Mouse (Mus musculus): ENCODE data around the gene Chrna3. TPM values are rescaled to one million over a fixed set of nuclear protein-coding genes. Genes with fewer than 3 reads are reported as not detected.

Gene Chrna3
- total and polyA plus RNA-seq, 2 experiments from 2014 or later, result 12.1 to 15.8 TPM

- Histone ChIP-seq H3K9ac (replicated peaks; ENCODE audit: low read length, poor library complexity, severe bottlenecking) (no peak overlapping the region), H3K4me3 (ENCODE audit: low read depth, low read length) (no peak overlapping the region), H3K4me1 (ENCODE audit: insufficient read depth, low read length) (no peaks in the 10 kb centered on the region), H3K27ac (ENCODE audit: low read depth, low read length) (no peak overlapping the region), H3K36me3 (ENCODE audit: insufficient read depth, low read length) (no peaks in the 10 kb centered on the region), H3K9me3 (ENCODE audit: low read length) (no peaks in the 10 kb centered on the region), H3K27me3 (ENCODE audit: insufficient read depth, low read length) (no peaks in the 10 kb centered on the region), H3K4me2 (ENCODE audit: low read depth, low read length, poor library complexity, severe bottlenecking) (no peak overlapping the region)
- no peak for TF ChIP-seq CTCF (IDR thresholded peaks at IDR 0.05)
- DNase-seq (ENCODE audit: low spot score), result peak; percentile 40
- 81% methylated on average over 8 of the region's 8 CpGs for WGBS
- ATAC-seq (ENCODE audit: low FRiP score), result no peak
Observed at GRCm38 (mm10) chr9:55038948-55039347, 12.6 kb upstream of the Chrna3 start.

- H3K27ac ChIP-seq (ENCODE audit: low read depth, low read length), result no peak overlapping the region
- H3K27me3 ChIP-seq (ENCODE audit: insufficient read depth, low read length), result no peaks in the 10 kb centered on the region
- 21% methylated on average over 6 of the region's 6 CpGs for WGBS
- H3K9ac ChIP-seq (replicated peaks; ENCODE audit: low read length, poor library complexity, severe bottlenecking), result no peak overlapping the region
- H3K9me3 ChIP-seq (ENCODE audit: low read length), result no peaks in the 10 kb centered on the region
- peak; percentile 56 for ATAC-seq (ENCODE audit: low FRiP score)
- DNase-seq (ENCODE audit: low spot score), result no peak
- H3K4me2 ChIP-seq (ENCODE audit: low read depth, low read length, poor library complexity, severe bottlenecking), result no peak overlapping the region
- H3K36me3 ChIP-seq (ENCODE audit: insufficient read depth, low read length), result no peaks in the 10 kb centered on the region
- no peaks in the 10 kb centered on the region for H3K4me1 ChIP-seq (ENCODE audit: insufficient read depth, low read length)
- H3K4me3 ChIP-seq (ENCODE audit: low read depth, low read length), result no peak overlapping the region
- TF ChIP-seq CTCF (IDR thresholded peaks at IDR 0.05), result no peak
Observed at GRCm38 (mm10) chr9:55031435-55032167, 5.2 kb upstream of the Chrna3 start.

- Histone ChIP-seq H3K9ac (replicated peaks; ENCODE audit: low read length, poor library complexity, severe bottlenecking) (peak overlapping the region; percentile 66), H3K9me3 (ENCODE audit: low read length) (no peaks in the 10 kb centered on the region), H3K4me2 (ENCODE audit: low read depth, low read length, poor library complexity, severe bottlenecking) (peak overlapping the region; percentile 82), H3K27ac (ENCODE audit: low read depth, low read length) (peak overlapping the region; percentile 48; the same call in 1 of the 2 replicates), H3K27me3 (ENCODE audit: insufficient read depth, low read length) (peaks cover 9% of the 10 kb centered on the region; the same call in 1 of the 2 replicates), H3K4me1 (ENCODE audit: insufficient read depth, low read length) (no peaks in the 10 kb centered on the region), H3K36me3 (ENCODE audit: insufficient read depth, low read length) (no peaks in the 10 kb centered on the region), H3K4me3 (ENCODE audit: low read depth, low read length) (peak overlapping the region; percentile 53)
- peak; percentile 27 for DNase-seq (ENCODE audit: low spot score)
- 6% methylated on average over 38 of the region's 38 CpGs for WGBS
- no peak for TF ChIP-seq CTCF (IDR thresholded peaks at IDR 0.05)
- ATAC-seq (ENCODE audit: low FRiP score), result peak; percentile 52
Observed at GRCm38 (mm10) chr9:55025534-55026274, 658 bp downstream of the Chrna3 start.

- Histone ChIP-seq H3K9ac (replicated peaks; ENCODE audit: low read length, poor library complexity, severe bottlenecking) (no peak overlapping the region), H3K9me3 (ENCODE audit: low read length) (no peaks in the 10 kb centered on the region), H3K4me3 (ENCODE audit: low read depth, low read length) (no peak overlapping the region), H3K4me1 (ENCODE audit: insufficient read depth, low read length) (no peaks in the 10 kb centered on the region), H3K27ac (ENCODE audit: low read depth, low read length) (no peak overlapping the region), H3K4me2 (ENCODE audit: low read depth, low read length, poor library complexity, severe bottlenecking) (no peak overlapping the region), H3K36me3 (ENCODE audit: insufficient read depth, low read length) (no peaks in the 10 kb centered on the region), H3K27me3 (ENCODE audit: insufficient read depth, low read length) (peaks cover 9% of the 10 kb centered on the region; the same call in 1 of the 2 replicates)
- 43% methylated on average over 13 of the region's 13 CpGs for WGBS
- TF ChIP-seq CTCF (IDR thresholded peaks at IDR 0.05), result peak; percentile 93
- ATAC-seq (ENCODE audit: low FRiP score) (no peak), DNase-seq (ENCODE audit: low spot score) (peak; percentile 82)
Observed at GRCm38 (mm10) chr9:55023902-55024583, 2.3 kb downstream of the Chrna3 start.

- 83% methylated on average over 5 of the region's 5 CpGs for WGBS
- Histone ChIP-seq H3K36me3 (ENCODE audit: insufficient read depth, low read length) (no peaks in the 10 kb centered on the region), H3K27ac (ENCODE audit: low read depth, low read length) (no peak overlapping the region), H3K9me3 (ENCODE audit: low read length) (no peaks in the 10 kb centered on the region), H3K4me3 (ENCODE audit: low read depth, low read length) (no peak overlapping the region), H3K4me1 (ENCODE audit: insufficient read depth, low read length) (no peaks in the 10 kb centered on the region), H3K27me3 (ENCODE audit: insufficient read depth, low read length) (peaks cover 9% of the 10 kb centered on the region; the same call in 1 of the 2 replicates), H3K9ac (replicated peaks; ENCODE audit: low read length, poor library complexity, severe bottlenecking) (no peak overlapping the region), H3K4me2 (ENCODE audit: low read depth, low read length, poor library complexity, severe bottlenecking) (no peak overlapping the region)
- TF ChIP-seq CTCF (IDR thresholded peaks at IDR 0.05), result no peak
- ATAC-seq (ENCODE audit: low FRiP score), result no peak
- DNase-seq (ENCODE audit: low spot score), result no peak
Observed at GRCm38 (mm10) chr9:55023326-55023725, 3.0 kb downstream of the Chrna3 start.

Measured in midbrain, postnatal 0 days (tissue).